Mouse (Mus musculus): ENCODE results near the gene Cd6. TPM values are rescaled to one million over a fixed set of nuclear protein-coding genes. Genes with fewer than 3 reads are reported as not detected.
A peak's percentile ranks its signal among the peaks of the same experiment; 100 is the strongest.

Gene Cd6
- total RNA-seq, 2 experiments from 2014 or later, result not detected

DNA sequence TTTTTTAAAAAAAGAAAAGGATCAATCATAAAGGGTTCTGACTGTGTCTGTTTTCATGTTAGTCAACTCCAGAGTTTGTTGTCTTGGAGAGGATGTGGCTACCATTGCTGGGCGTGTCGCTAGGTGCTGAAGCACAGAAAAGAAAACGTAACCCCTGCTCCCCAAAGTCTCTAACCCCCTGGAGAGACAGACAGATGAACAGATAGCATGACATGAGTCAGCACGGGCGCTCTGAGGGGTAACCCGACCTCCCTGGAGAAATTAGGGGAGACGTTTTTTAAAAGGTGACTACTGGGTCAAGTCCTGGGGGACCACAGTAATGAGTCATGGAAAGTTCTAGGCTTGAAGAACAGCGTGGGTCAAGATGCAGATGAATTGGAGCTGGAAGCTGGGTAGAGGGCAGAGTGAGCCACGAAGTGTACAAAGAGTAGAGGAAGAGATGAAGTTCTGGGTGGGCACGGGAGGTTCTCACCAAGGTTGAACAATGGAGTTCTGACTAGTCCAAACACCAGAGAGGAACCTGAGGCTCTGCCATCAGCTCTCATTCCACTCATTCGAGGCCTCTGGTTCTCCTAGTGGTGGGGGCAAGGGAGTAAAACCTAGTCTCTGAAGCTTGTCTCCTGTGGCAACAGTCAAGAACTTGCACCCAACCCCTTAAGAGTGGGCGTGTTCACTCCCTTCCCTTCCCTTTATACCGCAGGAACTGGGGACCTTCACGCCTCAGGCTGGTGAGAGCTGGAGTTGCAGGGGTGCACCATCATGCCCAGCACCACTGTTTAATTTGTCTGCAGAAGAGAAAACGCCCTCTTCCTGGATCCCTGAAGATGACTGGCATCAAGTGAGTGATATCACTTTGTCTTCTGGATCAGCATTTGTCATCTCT is 9.4 kb upstream of the Cd6 start, which contains the start of gene Slc15a3:
Gene Slc15a3 (plus strand): TSS at position 718 of the 883 bp plus-strand sequence.
- no peak for DNase-seq (ENCODE audit: low spot score in 2 of 2)

GRCm38 (mm10) chr19:10835671-10836070 is 5.8 kb upstream of the Cd6 start:
- DNase-seq (ENCODE audit: low spot score in 2 of 2), result no peak

DNA sequence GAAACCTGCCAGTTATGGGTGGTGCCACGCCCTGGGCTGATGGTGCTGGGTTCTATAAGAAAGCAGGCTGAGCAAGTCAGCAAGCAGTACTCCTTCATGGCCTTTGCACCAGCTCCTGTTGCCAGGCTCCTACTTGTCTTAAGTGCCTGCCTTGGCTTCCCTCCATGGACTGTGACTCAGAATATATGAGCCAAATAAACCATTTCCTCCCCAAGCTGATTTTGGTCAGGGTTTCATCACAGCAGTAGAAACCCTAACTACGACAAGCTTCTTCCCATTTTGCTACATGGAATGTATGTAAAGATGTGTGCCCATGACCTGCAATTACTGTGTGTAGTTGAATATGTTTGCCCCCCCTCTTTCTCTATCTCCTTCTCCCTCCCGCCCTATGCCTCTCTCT is 3.8 kb upstream of the Cd6 start:
- DNase-seq (ENCODE audit: low spot score in 2 of 2), result no peak

GRCm38 (mm10) chr19:10832030-10832429 is 2.2 kb upstream of the Cd6 start:
- DNase-seq (ENCODE audit: low spot score in 2 of 2), result no peak

DNA sequence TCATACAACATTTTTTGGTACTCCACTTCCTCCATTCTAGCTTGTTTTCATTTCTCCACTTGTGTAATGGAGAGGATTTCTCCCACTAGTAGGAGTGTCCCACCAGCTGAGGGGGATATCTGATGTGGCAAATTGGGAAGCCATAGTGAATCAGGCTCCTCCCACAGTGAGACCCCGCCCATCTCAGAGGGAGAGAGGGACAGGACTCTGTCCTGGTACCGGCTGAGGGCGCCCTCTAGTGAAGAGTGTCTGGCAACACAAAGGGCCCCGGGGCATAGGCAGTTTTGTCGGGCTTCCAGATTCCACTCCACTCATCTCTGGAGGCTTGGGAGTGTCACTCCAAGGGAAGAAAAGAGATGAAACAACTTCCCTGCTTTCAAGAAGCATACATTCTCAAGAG is 1.6 kb upstream of the Cd6 start:
- peak; percentile 57 to 65 for DNase-seq (ENCODE audit: low spot score in 2 of 2)

- DNase-seq (ENCODE audit: low spot score in 2 of 2), result no peak
Measured at GRCm38 (mm10) chr19:10828321-10828720, 1.5 kb downstream of the Cd6 start.

DNA sequence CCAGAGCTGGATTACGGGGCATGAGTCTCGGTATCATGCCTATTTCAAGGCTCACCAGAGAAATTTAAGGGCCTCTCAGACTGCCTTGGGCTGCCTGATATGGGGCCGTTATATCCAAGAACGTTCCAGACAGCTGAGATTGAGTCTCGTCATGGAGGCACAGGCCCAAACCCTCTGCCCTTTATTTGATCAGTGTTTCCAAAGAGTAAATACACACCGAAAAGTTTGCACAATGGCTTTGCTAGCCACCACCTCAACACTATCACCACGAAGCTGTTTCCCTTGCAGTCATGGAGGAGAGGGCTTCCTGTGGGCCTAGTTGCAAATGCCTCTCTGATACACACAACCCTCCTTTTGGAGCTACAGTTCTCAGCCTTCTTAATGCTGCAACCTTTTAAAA is 5.8 kb downstream of the Cd6 start:
- DNase-seq (ENCODE audit: low spot score in 2 of 2), result no peak

- DNase-seq (ENCODE audit: low spot score in 2 of 2), result no peak
Measured at GRCm38 (mm10) chr19:10822534-10822933, 7.3 kb downstream of the Cd6 start.

DNA sequence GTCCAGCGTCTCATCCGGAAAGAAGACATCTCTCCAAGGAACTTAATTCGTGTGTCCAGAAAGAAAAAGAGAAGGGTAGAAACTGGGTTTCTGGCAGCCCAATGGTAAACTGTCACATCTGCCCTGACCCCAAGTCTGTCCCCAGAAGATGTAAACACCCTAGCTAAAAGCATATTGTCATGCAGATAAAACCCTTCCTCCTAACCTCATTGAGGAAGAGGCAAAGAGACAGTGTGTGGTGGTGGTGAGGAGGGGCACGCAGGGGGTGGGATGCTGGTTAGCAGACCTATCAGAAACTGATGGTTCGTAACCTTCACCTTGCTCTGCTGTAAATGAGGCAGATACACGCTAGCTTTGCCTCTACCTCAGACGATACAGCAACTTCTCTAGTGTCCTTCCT is 8.5 kb downstream of the Cd6 start:
- no peak for DNase-seq (ENCODE audit: low spot score in 2 of 2)

- DNase-seq (ENCODE audit: low spot score in 2 of 2), result no peak
Measured at GRCm38 (mm10) chr19:10818217-10818946, 11.5 kb downstream of the Cd6 start.

DNA sequence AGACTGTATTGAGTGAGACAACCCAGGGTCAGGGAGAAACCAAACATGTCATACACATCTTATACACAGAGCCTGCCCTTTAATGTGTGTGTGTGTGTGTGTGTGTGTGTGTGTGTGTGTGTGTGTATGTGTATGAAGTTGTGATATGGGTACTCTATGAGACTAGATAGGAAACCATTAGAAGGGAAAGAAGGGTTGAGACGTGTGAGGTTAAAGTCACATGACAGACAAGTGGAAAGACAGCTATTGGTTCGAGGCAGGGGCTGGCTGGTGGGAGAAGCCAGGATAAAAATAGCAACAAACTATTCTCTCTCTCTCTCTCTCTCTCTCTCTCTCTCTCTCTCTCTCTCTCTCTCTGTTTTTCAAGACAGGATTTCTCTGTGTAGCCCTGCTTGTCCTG is 13.4 kb downstream of the Cd6 start:
- no peak for DNase-seq (ENCODE audit: low spot score in 2 of 2)

DNA sequence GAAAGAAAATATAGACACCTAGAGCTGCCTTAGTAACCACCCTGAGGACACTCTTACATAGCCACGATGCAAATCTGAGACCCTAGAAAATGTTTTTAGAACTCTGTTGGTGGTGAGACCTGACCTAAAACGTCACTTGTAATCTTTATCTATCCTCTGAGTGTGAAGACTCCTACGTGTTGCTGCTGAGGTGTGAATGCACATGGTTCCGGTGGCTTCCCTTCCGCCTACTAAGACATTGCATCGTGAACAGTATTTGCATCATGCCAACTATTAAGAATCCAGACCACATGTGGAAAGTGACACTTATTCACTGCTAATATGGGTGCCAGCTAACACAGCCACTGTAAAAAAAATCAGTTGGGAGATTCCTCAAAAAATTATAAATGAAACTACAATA is 14.0 kb downstream of the Cd6 start:
- no peak for DNase-seq (ENCODE audit: low spot score in 2 of 2)

DNA sequence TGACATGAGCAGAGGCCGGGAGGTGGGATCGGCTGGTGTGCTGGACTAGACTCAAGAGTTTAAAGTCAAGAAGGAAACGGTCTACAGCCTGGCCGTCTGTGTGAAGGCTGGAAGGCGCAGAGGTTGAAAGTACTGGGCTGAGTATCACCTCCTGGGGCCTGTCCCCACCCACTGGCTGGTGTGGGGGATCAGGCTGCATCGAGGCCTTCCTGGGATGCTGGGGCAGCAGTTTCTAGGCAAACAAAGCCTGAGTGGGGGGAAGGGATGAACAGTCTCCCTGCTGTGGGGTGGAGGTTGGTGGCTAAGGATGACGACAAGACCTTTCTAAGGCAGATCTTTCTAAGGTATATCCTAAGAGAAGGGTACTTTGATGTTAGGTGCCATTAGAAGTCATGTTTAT is 16.0 kb downstream of the Cd6 start:
- no peak for DNase-seq (ENCODE audit: low spot score in 2 of 2)

- no peak for DNase-seq (ENCODE audit: low spot score in 2 of 2)
Measured at GRCm38 (mm10) chr19:10813039-10813438, 16.8 kb downstream of the Cd6 start.

DNA sequence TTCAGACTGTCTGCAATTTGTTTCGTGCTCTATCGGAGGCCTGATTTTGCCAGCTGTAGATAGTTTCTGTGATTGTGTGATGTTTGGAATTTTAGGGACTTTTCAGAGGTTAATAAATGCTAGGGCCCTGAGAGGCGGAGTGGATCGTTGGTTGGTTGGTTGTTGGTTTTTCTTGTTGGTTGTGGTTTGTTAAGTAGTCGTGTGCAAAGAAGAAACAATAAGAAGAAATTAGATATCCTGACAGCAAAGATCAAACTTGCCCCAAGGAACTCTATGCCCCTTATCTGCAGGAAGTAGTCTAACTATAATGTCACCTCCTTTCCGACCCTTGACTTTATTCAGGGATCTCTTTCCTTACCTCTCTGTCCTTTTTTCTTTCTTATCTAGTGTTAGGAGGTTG is 18.4 kb downstream of the Cd6 start:
- DNase-seq (ENCODE audit: low spot score in 2 of 2), result no peak

- DNase-seq (ENCODE audit: low spot score in 2 of 2), result no peak
Measured at GRCm38 (mm10) chr19:10810176-10810492, 19.7 kb downstream of the Cd6 start.

- DNase-seq (ENCODE audit: low spot score in 2 of 2), result no peak
Measured at GRCm38 (mm10) chr19:10809428-10810175, 20.3 kb downstream of the Cd6 start.

DNA sequence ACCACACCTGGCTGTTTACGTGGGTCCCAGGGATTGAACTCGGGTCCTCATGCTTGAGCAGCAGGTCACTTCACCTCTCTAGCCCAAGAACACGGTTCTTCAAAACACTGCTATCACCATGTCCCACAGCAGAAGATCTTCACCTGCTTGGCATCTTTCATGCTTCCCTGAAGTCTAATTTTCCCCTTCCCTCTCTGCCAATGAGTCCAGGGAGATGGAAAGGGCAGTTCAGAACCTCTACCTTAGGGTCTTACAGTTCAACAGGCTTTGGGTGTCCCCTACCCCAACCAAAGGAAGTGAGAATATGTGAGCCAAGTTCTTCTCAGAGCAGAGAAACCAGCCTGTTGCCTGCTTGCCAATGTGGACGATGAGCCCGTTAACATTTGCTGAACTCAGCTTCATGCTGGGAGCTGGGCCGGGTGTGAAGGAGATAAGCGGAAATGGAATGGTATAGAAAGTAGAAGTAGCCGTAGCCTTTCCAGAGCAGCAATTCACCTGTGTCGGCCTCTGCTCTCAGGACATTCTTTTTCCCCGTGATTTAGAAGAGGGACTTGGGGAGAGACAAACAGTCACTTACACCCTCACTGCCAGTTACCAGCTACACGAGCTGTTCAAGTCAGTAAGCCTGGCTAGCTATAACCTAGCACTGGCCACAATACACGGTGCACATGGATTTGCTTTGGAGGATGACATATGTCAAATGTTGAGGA is 21.2 kb downstream of the Cd6 start:
- DNase-seq (ENCODE audit: low spot score in 2 of 2), result no peak

GRCm38 (mm10) chr19:10805661-10806285 is 24.1 kb downstream of the Cd6 start:
- no peak for DNase-seq (ENCODE audit: low spot score in 2 of 2)

DNA sequence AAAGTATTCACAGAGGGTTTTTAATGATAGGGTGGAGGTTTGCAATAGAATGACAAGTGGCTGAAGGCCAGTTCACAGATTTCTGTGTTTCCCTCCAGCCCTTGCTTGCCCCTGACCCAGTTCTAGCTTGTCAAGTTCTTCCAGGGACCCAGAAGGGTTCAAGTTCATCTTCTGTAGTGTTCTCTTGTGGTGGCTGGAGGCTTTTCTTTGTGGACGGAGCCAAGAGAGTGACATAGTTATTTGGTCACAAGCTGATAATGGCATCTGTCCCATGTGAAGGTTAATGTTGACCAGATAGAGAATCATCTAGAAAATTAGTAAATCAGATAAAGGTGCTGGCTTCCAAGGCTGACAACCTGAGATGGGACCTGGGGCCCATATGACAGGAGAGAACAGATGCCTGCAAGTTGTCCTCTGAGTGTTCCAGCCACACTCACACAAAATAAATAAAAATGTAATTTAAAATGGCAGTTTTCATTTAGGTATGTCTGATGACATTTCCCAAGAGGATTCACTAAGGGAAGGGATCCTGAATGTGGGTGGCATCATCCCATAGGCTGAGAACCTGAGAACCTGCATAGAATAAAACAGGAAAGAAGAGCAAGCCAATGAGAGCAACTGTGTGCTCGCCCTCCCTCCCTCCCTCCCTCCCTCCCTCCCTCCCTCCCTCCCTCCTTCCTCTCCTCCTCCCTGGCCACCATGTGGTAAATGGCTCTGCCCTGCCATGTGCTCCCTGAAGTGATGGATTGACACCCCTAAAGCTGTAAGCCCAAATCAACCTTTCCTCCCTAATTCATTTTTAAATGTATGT is 24.8 kb downstream of the Cd6 start:
- DNase-seq (ENCODE audit: low spot score in 2 of 2), result no peak
